Mouse (Mus musculus): ENCODE data around the gene Ints7.

Gene Ints7

DNA sequence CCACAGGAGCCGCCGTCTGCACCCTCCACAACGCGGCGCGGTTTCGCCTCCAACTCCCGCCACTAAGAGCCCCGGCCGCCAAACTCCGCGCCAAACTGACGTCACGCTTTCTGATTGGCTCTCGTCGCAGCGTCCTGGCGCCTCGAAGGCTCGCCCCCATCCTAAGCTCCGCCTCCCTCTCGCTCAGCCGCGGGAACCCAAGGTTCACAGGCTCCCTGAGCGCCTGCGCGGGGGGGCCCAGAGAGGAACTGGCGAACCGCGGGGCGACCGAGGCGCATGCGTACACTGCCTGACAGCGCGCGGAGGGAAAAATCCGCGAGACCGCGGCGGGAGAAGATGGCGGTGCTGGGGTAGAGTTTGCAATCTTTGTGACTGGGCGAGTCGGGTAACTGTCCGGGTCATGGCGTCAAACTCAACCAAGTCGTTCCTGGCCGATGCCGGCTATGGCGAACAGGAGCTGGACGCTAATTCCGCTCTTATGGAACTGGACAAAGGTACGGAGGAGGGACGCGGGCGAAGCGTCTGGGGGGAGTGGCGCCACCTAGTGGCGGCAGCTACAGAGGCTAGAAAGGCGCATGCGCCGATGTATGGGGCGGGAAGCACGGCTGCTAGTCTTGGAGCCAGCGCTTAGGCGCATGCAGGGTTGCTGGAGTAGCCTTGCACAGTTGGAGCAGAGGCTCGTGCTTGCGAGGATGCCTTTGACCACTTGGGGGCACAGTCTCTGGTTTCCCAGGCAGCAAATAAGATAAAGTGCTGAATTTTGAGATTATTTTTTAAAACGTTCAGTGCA lies at the start of gene Ints7, which contains the start of gene Dtl:
Gene Ints7, plus strand, starts transcription at position 179 of the 790 bp plus-strand sequence.
Gene Dtl, minus strand, starts transcription at position 87 of the 790 bp plus-strand sequence.
- DNase-seq = peak; percentile 99

DNA sequence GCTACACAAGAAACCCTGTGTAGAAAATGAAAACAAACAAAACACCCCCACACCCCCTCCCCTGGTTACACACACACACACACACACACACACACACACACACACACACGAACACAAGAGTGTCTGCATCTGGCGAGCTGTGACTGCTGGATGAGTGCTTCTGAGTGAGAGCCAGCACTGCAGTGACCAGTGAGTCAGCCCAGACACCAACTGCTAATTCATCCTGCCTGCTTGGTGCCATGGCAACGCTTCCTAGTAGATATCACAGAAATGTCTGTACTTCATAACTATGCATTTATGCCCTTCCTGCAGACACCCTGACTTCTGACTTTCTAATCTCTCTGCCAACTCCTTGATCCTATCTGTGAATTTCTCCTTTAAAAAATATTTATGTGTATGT lies 48.3 kb upstream of the Ints7 start:
- no peak for DNase-seq

DNA sequence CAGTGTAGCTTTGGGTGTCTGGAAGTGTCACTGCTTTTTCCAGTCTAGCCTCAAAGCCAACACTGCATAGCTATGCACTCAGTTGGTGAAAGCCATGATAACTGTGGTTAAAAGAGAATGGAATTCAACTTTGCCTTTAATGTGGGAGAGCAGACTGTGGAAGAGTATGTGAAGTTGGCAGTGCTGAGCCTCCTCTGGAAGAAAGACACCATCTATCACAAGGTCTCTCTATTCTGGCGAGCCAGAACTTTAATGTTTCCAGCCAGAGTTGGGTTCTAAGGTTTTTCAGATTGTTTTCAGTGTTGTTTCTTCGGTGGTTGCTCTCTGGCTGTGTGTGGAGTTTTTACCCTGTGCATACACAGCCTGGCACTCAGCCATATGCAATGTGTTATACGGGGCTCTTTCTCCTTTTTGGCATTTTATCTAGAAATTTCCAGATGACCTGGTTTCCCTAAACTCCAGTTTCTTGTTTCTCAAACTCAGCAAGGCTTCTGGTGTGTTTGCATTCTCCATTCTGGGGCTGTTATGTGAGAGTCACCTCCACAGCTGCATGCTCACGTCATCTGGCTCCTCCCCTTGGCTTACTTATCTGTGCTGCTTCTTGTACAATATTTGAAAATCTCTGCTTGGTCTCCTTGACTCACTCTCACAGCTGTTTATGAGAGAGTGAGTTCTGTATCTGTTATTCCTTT lies 47.4 kb upstream of the Ints7 start:
- peak; percentile 33 for DNase-seq

GRCm38 (mm10) chr1:191529406-191529805 lies 46.0 kb upstream of the Ints7 start:
- DNase-seq = no peak

GRCm38 (mm10) chr1:191531023-191531422 lies 44.4 kb upstream of the Ints7 start:
- DNase-seq = no peak

DNA sequence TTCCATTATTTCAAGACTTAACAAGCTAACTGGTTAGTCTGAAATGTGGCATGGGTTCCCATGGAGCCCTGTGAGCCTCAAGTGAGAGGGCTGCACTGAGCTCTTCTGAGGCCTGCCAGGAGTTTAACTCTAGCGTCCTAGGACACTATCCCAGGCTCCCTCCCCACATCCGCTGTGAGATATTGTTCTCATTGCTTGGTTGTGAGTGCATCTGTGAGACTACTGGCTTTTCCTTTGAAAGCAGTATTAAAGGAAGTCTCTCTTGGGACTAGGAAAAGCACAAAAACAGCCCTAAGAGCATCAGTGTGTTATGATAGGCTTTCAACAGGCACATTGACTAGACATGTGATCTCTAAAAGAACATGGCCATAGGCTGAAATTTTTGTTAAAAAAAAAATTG lies 40.5 kb upstream of the Ints7 start:
- DNase-seq = no peak

GRCm38 (mm10) chr1:191540300-191540699 lies 35.1 kb upstream of the Ints7 start:
- DNase-seq = no peak

DNA sequence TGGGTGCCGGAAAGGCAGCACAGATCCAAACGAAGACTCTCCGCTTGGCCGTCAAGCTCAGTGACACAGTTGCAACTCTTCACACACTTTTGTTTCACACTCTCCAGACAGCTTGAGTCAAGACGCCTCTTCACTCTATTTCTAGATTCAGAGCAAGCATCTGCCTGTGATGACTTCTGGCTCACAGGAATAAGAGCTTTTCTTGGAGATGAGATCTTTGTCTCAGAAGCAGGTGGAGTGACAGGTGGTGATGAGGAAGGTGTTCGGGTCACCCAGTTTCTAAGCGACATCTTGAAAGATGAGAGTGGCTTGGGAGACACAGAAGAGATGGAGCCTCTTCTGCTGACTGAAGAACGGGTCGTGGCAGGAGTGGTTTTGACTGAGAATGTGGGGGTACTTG lies 34.4 kb upstream of the Ints7 start:
- DNase-seq = no peak

DNA sequence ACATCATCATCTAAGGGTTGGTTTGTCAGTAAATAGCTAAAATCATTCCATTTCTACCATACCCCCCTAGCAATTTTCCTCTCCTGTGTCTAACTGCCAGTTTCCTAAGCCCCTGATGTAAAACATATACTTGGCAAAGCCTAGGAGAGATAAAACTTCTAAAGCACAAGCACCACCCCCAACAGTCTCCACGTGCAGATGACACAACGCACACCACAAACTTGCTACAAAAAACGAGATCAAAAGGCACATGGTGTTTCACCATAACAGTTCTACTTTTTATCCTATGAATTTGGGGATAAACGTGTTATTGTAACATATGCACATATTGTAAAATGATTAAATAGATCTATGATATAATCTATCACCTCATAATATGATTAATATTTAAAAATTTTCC lies 33.8 kb upstream of the Ints7 start:
- no peak for DNase-seq

GRCm38 (mm10) chr1:191543747-191544146 lies 31.7 kb upstream of the Ints7 start:
- no peak for DNase-seq

GRCm38 (mm10) chr1:191550786-191551185 lies 24.6 kb upstream of the Ints7 start:
- no peak for DNase-seq

DNA sequence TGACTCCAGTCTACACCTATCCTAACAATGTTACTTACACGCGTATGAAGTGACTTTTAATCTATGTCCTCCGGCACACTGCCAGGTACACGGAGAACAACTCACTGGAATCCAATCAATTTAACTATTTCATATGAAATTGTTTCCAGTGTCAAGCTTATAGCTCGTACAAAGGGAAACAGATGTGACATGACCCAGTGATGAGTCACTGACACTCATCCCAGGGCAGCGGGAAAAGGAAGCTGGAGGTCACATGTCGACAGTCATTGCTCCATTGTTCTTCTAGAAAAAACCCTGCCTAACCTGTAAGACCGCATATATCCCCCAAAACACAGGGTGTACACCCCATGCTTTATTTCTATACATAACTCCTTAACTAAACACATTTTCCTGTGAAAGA lies 18.3 kb upstream of the Ints7 start:
- DNase-seq = no peak

DNA sequence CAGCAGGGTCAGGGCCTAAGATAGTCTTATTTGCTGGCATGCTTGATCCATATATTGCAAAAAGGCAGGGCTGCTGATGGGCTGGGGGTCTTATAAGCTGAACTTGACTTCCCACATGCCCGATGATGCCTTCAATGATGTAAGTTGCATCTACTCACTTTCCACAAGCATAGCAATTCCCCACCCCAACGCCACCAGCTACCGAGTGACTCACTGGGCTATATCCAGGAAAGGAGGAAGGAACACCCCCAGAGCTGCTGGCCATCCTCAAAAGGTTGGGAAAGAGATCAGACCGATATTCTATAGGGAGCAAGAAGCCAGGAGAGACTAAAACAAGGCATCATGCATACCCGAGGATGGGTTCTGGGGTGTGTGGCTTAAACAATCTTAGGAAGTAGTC lies 15.7 kb upstream of the Ints7 start:
- DNase-seq = no peak

GRCm38 (mm10) chr1:191562823-191563365 lies 12.5 kb upstream of the Ints7 start:
- no peak for DNase-seq

DNA sequence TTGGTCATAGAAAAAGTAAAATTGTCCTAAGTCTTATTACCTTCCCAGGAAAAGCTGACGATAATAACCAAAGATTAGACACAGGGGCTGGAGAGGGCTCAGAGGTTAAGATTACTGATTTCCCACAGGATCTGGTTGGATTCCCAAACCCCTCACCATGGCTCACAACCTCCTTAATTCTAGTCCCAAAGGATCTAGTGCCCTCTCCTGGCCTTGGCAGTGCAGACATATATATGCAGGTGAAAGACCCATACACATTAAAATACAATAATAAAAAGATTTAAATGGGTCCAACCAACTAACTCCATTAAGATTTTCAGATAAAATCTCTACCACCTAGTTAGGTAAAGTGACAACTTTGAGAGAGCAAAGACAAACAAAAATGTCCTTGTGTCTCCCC lies 7.6 kb upstream of the Ints7 start:
- DNase-seq = no peak

GRCm38 (mm10) chr1:191569625-191570024 lies 5.8 kb upstream of the Ints7 start:
- no peak for DNase-seq

DNA sequence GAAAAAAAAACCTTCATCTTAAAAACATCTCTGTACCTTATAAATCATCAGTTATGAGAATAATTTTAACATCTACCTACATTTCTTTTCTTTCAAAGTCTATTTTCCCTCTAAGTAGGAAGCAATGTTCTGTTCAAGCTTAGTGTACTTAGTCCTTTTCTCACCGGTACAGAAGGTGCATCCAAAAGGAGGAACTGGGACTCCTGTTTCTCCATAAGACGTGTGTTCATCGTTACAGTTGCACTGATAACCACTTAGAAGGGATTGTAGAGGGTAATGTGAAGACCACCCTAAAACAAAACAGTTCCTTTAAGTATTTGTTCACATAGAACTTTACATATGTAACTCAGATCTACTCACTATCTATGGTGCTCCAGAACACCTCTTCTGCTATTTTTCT lies 5.0 kb upstream of the Ints7 start:
- no peak for DNase-seq

DNA sequence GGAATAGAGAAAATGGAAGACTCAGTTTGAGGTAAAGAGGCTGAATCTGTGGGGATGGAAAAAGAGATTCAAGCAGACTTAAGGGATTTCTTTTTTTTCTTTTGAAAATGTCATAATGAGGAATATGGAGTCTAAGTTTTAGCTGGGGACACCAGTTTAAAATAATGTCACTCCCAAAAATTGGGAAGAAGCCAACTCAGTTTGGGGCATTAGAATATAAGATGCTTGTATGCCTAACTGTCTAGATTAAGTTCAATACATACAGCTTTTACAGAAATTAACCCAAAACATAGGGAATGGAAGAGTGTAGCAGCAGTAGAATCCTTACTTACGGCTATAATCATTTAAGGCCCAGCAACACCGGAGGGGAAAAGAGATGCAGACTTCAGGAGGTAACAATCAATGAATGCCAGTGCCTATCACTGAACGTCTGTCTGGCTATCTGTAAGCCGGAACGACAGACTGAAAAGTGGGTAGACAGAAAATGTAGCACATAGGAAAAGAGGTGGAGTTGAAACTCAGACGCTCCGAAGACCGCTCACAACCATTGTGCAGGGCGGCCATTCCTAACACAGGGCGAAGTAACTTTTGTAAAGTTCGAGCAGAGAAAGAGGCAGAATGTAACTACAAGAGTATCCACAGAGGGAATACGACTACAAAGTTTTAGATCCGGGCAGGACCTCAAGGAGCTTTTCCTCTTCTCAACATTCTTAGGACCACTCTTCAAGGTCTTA lies 1.4 kb upstream of the Ints7 start:
- no peak for DNase-seq

DNA sequence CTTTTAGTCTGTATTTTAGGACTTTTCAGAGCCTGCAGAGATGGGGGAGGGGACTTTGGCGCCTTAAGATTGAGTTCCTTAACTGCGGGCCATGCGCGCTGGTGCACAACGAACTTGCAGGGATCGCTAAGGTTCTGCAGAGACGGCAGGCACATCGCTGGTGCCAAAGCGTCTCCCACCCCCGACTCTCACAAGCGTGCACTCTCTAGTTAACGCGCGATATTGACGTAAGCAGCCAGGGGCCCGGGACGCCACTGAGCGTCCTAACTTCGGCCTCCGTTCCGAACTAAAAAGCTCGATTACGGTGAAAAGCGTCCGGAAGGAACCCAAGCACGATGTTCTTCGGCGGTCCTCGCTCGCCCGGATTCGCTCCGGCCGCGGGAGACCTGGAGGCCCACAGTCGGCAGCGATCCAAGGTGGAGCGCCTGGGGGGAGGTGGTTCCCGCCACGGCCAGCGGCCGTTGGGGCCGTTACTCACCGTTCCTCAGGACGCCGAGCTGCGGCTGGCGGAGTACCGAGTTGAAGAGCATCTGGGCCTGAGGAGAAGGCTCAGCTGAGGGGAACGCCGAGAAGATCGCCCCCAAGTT lies 472 bp upstream of the Ints7 start:
- DNase-seq = no peak

- DNase-seq = no peak
These were observed 4.1 kb downstream of the Ints7 start for GRCm38 (mm10) chr1:191579524-191579923.

DNA sequence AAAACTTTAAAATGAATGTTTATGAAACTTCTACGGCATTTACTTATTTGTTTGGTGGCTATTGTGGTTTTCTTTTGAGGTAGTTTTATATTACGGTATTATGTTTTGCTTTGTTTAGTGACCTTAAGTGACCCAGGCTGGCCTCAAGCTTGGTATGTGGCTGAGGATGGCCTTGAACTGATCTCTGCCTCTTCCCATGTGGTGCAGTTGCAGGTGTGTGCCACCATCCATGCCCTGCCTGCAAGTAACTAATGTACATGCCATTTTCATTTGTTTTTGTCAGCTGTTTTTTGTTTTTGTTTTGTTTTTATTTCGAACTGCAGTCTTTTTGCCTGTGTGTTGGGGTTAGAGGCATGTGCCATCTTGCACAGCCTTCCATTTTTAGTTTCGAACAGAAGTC lies 6.2 kb downstream of the Ints7 start:
- DNase-seq = no peak

- DNase-seq = no peak
These were observed 8.4 kb downstream of the Ints7 start for GRCm38 (mm10) chr1:191583836-191584235.

GRCm38 (mm10) chr1:191584483-191584882 lies 9.0 kb downstream of the Ints7 start:
- no peak for DNase-seq

Measured in right cerebral cortex, postnatal 4 days (tissue).